Mouse (Mus musculus) midbrain, embryonic 12.5 days (tissue): ENCODE data around the gene Kpna4. TPM values are rescaled to one million over a fixed set of nuclear protein-coding genes. Genes with fewer than 3 reads are reported as not detected.

Experiments
- ATAC-seq: fragments of 200-750 bp; cut with Nextera tagmentation; 2 replicates; pipeline ENCODE4 v1.8.0; 2017; ENCODE audit warnings: low read depth, moderate TSS enrichment, moderate library complexity; ENCODE audit not compliant: low FRiP score
- H3K27ac ChIP-seq: fragments of 300-500 bp; sonication (generic); replicated peaks from 2 replicates; pipeline ENCODE4 v1.5.1; 2016; ENCODE audit warnings: mild to moderate bottlenecking
- H3K27me3 ChIP-seq: fragments of 300-500 bp; sonication (generic); 2 replicates; pipeline ENCODE4 v1.6.1; 2016; ENCODE audit warnings: mild to moderate bottlenecking
- H3K36me3 ChIP-seq: fragments of 300-500 bp; sonication (generic); 2 replicates; pipeline ENCODE4 v1.6.1; 2016
- H3K4me1 ChIP-seq: fragments of 300-500 bp; sonication (generic); 2 replicates; pipeline ENCODE4 v1.6.1; 2016
- H3K4me2 ChIP-seq: fragments of 300-500 bp; sonication (generic); replicated peaks from 2 replicates; pipeline ENCODE4 v1.6.1; 2016; ENCODE audit warnings: mild to moderate bottlenecking, moderate library complexity
- H3K4me3 ChIP-seq: fragments of 300-500 bp; sonication (generic); 2 replicates; pipeline ENCODE4 v1.5.1; 2016; ENCODE audit warnings: mild to moderate bottlenecking
- H3K9ac ChIP-seq: fragments of 300-500 bp; sonication (generic); replicated peaks from 2 replicates; pipeline ENCODE4 v1.6.1; 2016; ENCODE audit warnings: mild to moderate bottlenecking, moderate library complexity
- H3K9me3 ChIP-seq: fragments of 300-500 bp; sonication (generic); 2 replicates; pipeline ENCODE4 v1.6.1; 2016; ENCODE audit warnings: mild to moderate bottlenecking
- WGBS: fragments of 180-500 bp; shearing (Covaris S2); methylation state at CpG from one replicate; pipeline ENCODE4 v1.1.7; 2016; 5-methylcytosine and 5-hydroxymethylcytosine counted together
- polyA plus RNA-seq: library from polyadenylated mRNA; unstranded; fragments of >200 nt; fragmentation: Nextera tagmentation; extraction: Ambion mirVana; gene quantifications from 2 replicates; pipeline ENCODE4 v1.2.1, GENCODE M21; 2016

Gene Kpna4
- polyA plus RNA-seq, 1 experiment from 2014 or later: 52.4 TPM

GRCm38 (mm10) chr3:69064005-69064404 lies 62.9 kb downstream of the Kpna4 start:
- Histone ChIP-seq H3K4me1 (no peaks in the 10 kb centered on the region), H3K9ac (no peak overlapping the region), H3K36me3 (no peaks in the 10 kb centered on the region), H3K9me3 (no peaks in the 10 kb centered on the region), H3K27ac (no peak overlapping the region), H3K4me3 (no peak overlapping the region), H3K27me3 (no peaks in the 10 kb centered on the region), H3K4me2 (no peak overlapping the region)
- no peak for ATAC-seq
- 62% methylated on average over 1 of the region's 1 CpGs for WGBS

- WGBS: 94% methylated on average over 1 of the region's 1 CpGs
Measured at GRCm38 (mm10) chr3:69062764-69063163, 64.1 kb downstream of the Kpna4 start.

GRCm38 (mm10) chr3:69060672-69061071 lies 66.2 kb downstream of the Kpna4 start:
- no peak for ATAC-seq

More at GRCm38 (mm10) chr3:69062764-69063163, 64.1 kb downstream of the Kpna4 start:
- no peak overlapping the region for H3K9ac ChIP-seq
- no peak overlapping the region for H3K27ac ChIP-seq
- no peak overlapping the region for H3K4me2 ChIP-seq
- H3K4me3 ChIP-seq: no peak overlapping the region
- ATAC-seq: no peak
- H3K36me3 ChIP-seq: no peaks in the 10 kb centered on the region
- no peaks in the 10 kb centered on the region for H3K27me3 ChIP-seq
- H3K4me1 ChIP-seq: no peaks in the 10 kb centered on the region
- H3K9me3 ChIP-seq: no peaks in the 10 kb centered on the region

GRCm38 (mm10) chr3:69055871-69056270 lies 71.0 kb downstream of the Kpna4 start:
- no peaks in the 10 kb centered on the region for H3K27me3 ChIP-seq
- no peak overlapping the region for H3K4me2 ChIP-seq
- no peak overlapping the region for H3K4me3 ChIP-seq
- no peak for ATAC-seq
- H3K9ac ChIP-seq: no peak overlapping the region
- H3K9me3 ChIP-seq: no peaks in the 10 kb centered on the region
- no peak overlapping the region for H3K27ac ChIP-seq
- 95% methylated on average over 3 of the region's 3 CpGs for WGBS
- no peaks in the 10 kb centered on the region for H3K4me1 ChIP-seq
- no peaks in the 10 kb centered on the region for H3K36me3 ChIP-seq

More at GRCm38 (mm10) chr3:69060672-69061071, 66.2 kb downstream of the Kpna4 start:
- Histone ChIP-seq H3K4me2 (no peak overlapping the region), H3K4me3 (no peak overlapping the region), H3K4me1 (no peaks in the 10 kb centered on the region), H3K9me3 (no peaks in the 10 kb centered on the region), H3K27me3 (no peaks in the 10 kb centered on the region), H3K9ac (no peak overlapping the region), H3K27ac (no peak overlapping the region), H3K36me3 (no peaks in the 10 kb centered on the region)
- WGBS: 95% methylated on average over 4 of the region's 4 CpGs

- ATAC-seq: no peak
- Histone ChIP-seq H3K27me3 (no peaks in the 10 kb centered on the region), H3K4me2 (no peak overlapping the region), H3K9ac (no peak overlapping the region), H3K9me3 (no peaks in the 10 kb centered on the region), H3K36me3 (no peaks in the 10 kb centered on the region), H3K4me3 (no peak overlapping the region), H3K27ac (no peak overlapping the region), H3K4me1 (no peaks in the 10 kb centered on the region)
- WGBS: 84% methylated on average over 7 of the region's 7 CpGs
Measured at GRCm38 (mm10) chr3:69054760-69055432, 72.0 kb downstream of the Kpna4 start.

- H3K4me1 ChIP-seq: no peaks in the 10 kb centered on the region
- ATAC-seq: no peak
- H3K4me2 ChIP-seq: no peak overlapping the region
- H3K27ac ChIP-seq: no peak overlapping the region
- H3K36me3 ChIP-seq: no peaks in the 10 kb centered on the region
- H3K4me3 ChIP-seq: no peak overlapping the region
- H3K9me3 ChIP-seq: no peaks in the 10 kb centered on the region
- H3K9ac ChIP-seq: no peak overlapping the region
- peaks cover 4% of the 10 kb centered on the region; the same call in 1 of the 2 replicates for H3K27me3 ChIP-seq
- 93% methylated on average over 11 of the region's 11 CpGs for WGBS
Measured at GRCm38 (mm10) chr3:69051894-69052293, 75.0 kb downstream of the Kpna4 start.

- peaks cover 4% of the 10 kb centered on the region; the same call in 1 of the 2 replicates for H3K27me3 ChIP-seq
- H3K27ac ChIP-seq: no peak overlapping the region
- no peak overlapping the region for H3K4me2 ChIP-seq
- ATAC-seq: no peak
- H3K4me3 ChIP-seq: no peak overlapping the region
- peaks cover 7% of the 10 kb centered on the region for H3K4me1 ChIP-seq
- 77% methylated on average over 6 of the region's 6 CpGs for WGBS
- no peaks in the 10 kb centered on the region for H3K36me3 ChIP-seq
- no peak overlapping the region for H3K9ac ChIP-seq
- no peaks in the 10 kb centered on the region for H3K9me3 ChIP-seq
Measured at GRCm38 (mm10) chr3:69049011-69049410, 77.9 kb downstream of the Kpna4 start.

GRCm38 (mm10) chr3:69047684-69048083 lies 79.2 kb downstream of the Kpna4 start:
- Histone ChIP-seq H3K9ac (no peak overlapping the region), H3K9me3 (no peaks in the 10 kb centered on the region), H3K36me3 (no peaks in the 10 kb centered on the region), H3K27ac (no peak overlapping the region), H3K4me3 (no peak overlapping the region), H3K4me2 (no peak overlapping the region), H3K4me1 (peaks cover 9% of the 10 kb centered on the region), H3K27me3 (peaks cover 4% of the 10 kb centered on the region; the same call in 1 of the 2 replicates)
- WGBS: 85% methylated on average over 4 of the region's 4 CpGs
- no peak for ATAC-seq

- WGBS: 76% methylated on average over 4 of the region's 4 CpGs
Measured at GRCm38 (mm10) chr3:69046509-69046908, 80.4 kb downstream of the Kpna4 start.

GRCm38 (mm10) chr3:69045750-69046149 lies 81.2 kb downstream of the Kpna4 start:
- Histone ChIP-seq H3K27ac (no peak overlapping the region), H3K9ac (0 out of 2 replicates have a peak overlapping the region, but pooled peaks have one; percentile 97), H3K27me3 (peaks cover 4% of the 10 kb centered on the region; the same call in 1 of the 2 replicates), H3K4me1 (peaks cover 15% of the 10 kb centered on the region), H3K9me3 (no peaks in the 10 kb centered on the region), H3K36me3 (peaks cover 4% of the 10 kb centered on the region; the same call in 1 of the 2 replicates), H3K4me2 (peak overlapping the region; percentile 68), H3K4me3 (peak overlapping the region; percentile 86)
- WGBS: 20% methylated on average over 13 of the region's 13 CpGs
- no peak for ATAC-seq

More at GRCm38 (mm10) chr3:69046509-69046908, 80.4 kb downstream of the Kpna4 start:
- no peaks in the 10 kb centered on the region; the same call in 1 of the 2 replicates for H3K36me3 ChIP-seq
- peaks cover 4% of the 10 kb centered on the region; the same call in 1 of the 2 replicates for H3K27me3 ChIP-seq
- H3K9me3 ChIP-seq: no peaks in the 10 kb centered on the region
- H3K4me3 ChIP-seq: no peak overlapping the region
- peaks cover 15% of the 10 kb centered on the region for H3K4me1 ChIP-seq
- H3K27ac ChIP-seq: no peak overlapping the region
- no peak for ATAC-seq
- no peak overlapping the region for H3K4me2 ChIP-seq
- no peak overlapping the region for H3K9ac ChIP-seq

- H3K4me1 ChIP-seq: peaks cover 17% of the 10 kb centered on the region
- peak overlapping the region; percentile 86 for H3K4me3 ChIP-seq
- H3K27ac ChIP-seq: peak overlapping the region; percentile 95
- H3K27me3 ChIP-seq: peaks cover 4% of the 10 kb centered on the region; the same call in 1 of the 2 replicates
- no peaks in the 10 kb centered on the region for H3K9me3 ChIP-seq
- WGBS: 9% methylated on average over 9 of the region's 9 CpGs
- H3K4me2 ChIP-seq: peak overlapping the region; percentile 68
- H3K9ac ChIP-seq: peak overlapping the region; percentile 97
- peaks cover 7% of the 10 kb centered on the region for H3K36me3 ChIP-seq
- no peak for ATAC-seq
Measured at GRCm38 (mm10) chr3:69045400-69045703, 81.6 kb downstream of the Kpna4 start.

GRCm38 (mm10) chr3:69044645-69045399 lies 82.1 kb downstream of the Kpna4 start, which contains the start of gene Trim59:
Gene Trim59, minus strand, starts transcription at chr3:69044755.
- Histone ChIP-seq H3K4me3 (peak within 1 kb of the TSS; percentile 86), H3K9me3 (no peaks in the 10 kb centered on the region), H3K36me3 (peaks cover 11% of the 10 kb centered on the region), H3K4me2 (peak within 1 kb of the TSS; percentile 68), H3K9ac (peak within 1 kb of the TSS; percentile 97), H3K4me1 (peaks cover 17% of the 10 kb centered on the region), H3K27me3 (peaks cover 4% of the 10 kb centered on the region; the same call in 1 of the 2 replicates), H3K27ac (peak within 1 kb of the TSS; percentile 95)
- WGBS: under 1% methylated on average over 72 of the region's 80 CpGs
- peak; percentile 97 for ATAC-seq
